Mouse (Mus musculus): Measurements from ENCODE around the gene Meis2.

The Meis2 gene

GRCm38 (mm10) chr2:116049710-116050109, 15.9 kb downstream of the Meis2 start:
- DNase-seq (ENCODE audit: low spot score in 2 of 2): no peak

DNA sequence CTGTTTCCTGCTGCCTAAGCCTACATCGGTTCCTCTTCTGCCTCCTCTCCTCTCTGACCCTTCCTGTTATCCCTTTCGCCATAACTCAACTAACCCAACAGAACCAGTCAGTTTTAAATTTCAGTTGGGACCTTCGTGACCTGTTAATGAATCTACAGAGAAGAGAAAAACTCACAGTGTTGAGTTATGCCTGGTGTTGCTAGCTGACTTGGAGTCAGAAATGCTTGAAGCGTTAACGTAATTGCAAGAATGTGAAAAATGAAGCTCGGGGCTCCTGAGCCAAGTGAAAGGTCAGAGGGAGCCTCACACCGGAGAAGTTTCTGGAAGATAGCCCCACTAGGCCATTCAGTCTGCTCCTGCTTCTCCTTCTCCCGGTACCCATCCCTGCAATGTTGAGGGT, 18.3 kb downstream of the Meis2 start:
- DNase-seq (ENCODE audit: low spot score in 2 of 2): no peak

DNA sequence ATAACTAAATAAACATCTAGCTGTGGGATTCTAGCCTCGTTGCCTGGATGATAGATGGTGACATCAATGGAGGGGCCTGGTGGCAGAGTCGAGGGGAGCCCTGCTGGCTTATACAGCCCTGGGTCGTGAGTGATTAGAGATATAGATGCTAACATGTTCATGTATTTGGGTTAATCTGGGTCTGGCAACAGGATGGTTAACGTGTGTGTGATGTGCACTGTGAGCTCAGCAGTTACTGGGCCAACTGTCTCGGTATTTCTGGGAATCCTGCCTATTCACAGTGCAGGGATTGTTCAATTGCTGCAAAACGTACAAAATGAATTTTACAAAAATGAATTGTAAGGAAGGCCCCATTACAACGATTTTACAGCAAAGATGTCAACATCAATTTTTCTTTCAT, 20.6 kb downstream of the Meis2 start:
- no peak for DNase-seq (ENCODE audit: low spot score in 2 of 2)

GRCm38 (mm10) chr2:116042934-116043698, 22.5 kb downstream of the Meis2 start:
- DNase-seq (ENCODE audit: low spot score in 2 of 2): no peak

DNA sequence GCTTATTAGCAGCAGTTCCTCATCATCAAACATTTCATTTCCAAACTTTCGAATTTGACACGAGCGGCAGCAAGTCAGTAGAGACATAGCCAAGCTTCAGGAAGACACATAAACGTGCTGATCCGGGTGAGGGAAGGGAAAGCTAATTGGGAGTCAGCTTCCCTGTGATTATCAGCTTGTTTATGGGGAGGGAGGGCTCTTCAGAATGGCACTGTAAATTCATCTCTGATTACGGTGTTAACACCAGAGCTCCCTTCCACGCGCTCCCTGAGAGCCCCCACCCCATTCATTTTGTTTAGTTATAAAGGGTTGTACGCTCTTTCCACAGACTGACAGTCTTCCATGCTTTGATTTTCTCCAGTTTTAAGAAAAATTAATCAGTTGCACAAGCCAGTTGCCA, 23.2 kb downstream of the Meis2 start:
- DNase-seq (ENCODE audit: low spot score in 2 of 2): no peak

DNA sequence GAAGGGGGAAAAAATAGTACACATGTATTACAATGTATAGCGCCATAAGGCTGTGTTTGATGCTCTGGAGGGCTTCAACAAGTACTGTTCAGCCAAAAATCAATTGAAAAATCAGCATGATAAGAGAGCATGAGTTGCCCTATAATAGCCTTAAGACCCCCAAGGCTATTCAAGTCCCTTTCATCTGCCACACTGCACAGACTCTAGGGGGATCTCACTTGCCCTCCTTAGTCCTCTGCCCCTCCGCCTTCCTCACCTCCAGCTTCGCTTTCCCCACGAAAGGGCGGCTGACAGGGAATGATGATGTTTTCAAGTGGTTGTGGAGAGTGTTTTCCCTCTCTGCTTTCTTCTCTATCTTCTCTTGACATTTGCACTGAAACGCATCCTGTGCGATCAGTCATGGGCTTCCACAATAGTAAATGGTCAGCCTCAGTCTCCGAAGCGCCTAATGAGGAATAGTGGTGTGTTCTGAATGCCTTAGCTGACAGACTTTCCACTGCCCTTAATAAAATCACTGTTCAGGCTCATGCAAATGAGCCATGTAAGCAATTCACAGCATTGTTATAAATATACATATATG, 23.9 kb downstream of the Meis2 start:
- DNase-seq (ENCODE audit: low spot score in 2 of 2): no peak

DNA sequence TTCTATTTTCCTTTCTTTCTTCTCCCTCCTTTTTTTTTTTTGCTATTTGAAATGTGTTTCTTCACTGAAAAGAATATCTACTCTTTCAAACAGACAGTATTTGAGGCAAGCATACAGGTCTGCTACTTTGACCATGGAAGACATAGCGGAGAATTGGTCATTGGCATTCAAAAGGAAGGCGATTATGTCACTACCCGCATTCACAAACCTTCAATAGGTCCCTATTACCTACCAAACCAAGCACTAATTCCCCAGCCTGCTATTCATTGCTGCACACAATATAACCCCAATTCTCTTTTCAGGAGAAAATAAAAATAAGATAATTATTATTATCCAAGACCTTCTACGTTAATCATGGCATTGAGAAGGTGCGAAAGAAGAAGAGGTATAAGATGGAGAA, 30.3 kb downstream of the Meis2 start:
- DNase-seq (ENCODE audit: low spot score in 2 of 2): no peak

- DNase-seq (ENCODE audit: low spot score in 2 of 2): no peak
Observed at GRCm38 (mm10) chr2:116028127-116028526, 37.5 kb downstream of the Meis2 start.

DNA sequence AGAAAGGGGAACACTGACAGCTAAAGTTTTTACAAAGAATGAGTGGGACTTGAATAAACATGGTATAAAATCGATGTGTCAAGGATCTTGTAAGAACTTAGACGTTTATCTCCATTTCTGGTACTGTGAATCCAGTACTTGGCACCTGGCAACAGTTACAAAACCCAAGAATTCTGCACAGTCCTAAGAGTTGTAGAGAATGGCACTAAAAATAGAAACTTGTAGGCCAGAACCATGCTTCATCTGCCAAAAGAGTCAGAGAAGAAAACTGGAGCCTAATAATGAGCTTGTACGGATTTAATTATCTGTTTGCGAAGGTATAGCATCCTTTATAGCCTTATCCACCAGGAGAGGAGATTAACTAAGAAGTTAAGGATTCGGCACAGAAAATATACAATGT, 42.8 kb downstream of the Meis2 start:
- no peak for DNase-seq (ENCODE audit: low spot score in 2 of 2)

DNA sequence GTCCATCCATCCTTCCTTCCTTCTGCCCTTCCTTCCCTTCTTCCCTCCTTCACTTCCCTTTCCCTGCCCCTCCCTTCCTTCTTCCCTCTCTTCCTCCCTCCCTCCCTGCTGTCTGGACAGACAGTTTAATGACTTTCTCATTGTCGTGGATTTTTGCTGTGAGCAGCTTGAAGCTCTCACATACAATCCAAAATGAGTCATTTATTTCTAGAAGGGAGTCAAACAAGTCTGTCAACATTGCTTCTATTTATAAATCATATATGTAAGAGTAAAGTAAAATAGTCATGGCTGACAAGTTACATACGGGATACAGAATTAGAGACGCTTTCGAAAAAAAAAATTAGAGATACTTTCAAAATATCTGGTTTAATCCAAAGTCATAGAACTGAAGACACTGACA, 43.7 kb downstream of the Meis2 start:
- no peak for DNase-seq (ENCODE audit: low spot score in 2 of 2)

DNA sequence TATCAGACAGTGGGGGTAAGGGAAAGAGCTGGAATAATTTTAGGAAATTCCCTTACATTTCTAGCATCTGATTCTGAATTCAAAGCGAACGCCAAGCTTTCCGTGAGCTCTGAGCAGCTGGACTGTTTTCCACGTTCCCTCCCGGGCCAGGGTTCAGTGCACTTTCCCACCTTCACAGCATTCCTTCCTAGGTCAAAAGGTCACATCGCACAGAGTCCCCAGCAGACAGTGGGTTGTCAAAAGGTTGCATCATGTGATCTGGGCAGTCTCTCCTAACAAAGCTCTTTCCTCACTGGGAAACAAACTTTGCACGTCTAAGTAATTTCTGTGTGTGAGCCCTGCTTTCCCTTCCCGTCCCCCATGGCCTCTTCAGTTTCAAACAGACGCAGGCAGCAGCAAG, 44.6 kb downstream of the Meis2 start:
- no peak for DNase-seq (ENCODE audit: low spot score in 2 of 2)

GRCm38 (mm10) chr2:116020451-116020951, 45.1 kb downstream of the Meis2 start:
- no peak for DNase-seq (ENCODE audit: low spot score in 2 of 2)

GRCm38 (mm10) chr2:116019959-116020358, 45.7 kb downstream of the Meis2 start:
- no peak for DNase-seq (ENCODE audit: low spot score in 2 of 2)

GRCm38 (mm10) chr2:116019466-116019794, 46.2 kb downstream of the Meis2 start:
- DNase-seq (ENCODE audit: low spot score in 2 of 2): no peak

DNA sequence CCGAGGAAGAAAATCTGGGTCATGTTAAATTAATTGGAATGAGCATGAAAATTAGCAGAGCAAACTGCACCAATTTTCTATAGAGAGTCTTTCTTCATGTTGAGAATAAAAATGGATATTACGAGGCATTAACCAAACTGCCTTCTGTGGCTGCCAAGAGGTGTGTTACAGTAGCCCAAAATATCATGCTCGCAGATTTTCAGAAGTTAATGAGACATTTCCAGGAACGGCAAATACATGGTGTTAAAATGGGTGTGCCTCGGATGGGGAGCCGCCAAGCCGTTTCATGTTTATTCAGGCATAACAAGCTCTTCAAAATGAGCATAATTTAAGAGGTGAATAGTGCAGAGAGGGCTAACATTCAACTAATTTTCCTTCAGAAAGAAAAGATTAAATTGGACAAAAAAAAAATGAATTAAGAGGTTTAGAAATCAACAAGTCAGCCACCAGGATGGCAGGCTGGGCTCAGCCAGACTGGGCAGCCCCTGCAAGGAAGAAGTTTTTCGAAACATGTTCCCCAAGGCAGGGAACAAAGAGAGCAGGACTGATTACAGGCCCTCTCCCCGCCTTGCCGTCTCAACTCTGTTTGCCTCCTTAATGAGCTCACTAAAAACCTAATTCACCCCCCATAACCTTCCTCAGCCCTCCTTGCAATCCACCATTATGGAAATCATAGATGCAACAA, 46.7 kb downstream of the Meis2 start:
- no peak for DNase-seq (ENCODE audit: low spot score in 2 of 2)

DNA sequence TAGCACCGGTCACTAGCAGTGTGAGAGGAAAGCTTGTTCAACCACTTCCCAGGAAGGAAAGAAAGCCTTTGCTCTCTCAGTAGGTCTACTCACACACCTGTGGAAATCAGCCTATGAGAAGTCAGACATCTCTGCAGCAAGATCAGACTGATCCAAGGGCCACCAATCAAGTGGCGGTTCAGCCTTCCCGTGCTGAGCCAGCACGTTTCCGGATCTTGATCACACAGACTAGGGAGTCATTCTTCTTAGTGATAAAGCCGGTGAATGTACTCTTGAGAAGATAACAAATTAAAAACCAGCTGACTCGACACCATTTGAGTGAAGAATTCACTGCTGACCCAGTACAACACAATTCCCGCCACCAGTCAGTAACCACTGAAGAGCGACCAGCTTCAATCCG, 50.1 kb downstream of the Meis2 start:
- no peak for DNase-seq (ENCODE audit: low spot score in 2 of 2)

DNA sequence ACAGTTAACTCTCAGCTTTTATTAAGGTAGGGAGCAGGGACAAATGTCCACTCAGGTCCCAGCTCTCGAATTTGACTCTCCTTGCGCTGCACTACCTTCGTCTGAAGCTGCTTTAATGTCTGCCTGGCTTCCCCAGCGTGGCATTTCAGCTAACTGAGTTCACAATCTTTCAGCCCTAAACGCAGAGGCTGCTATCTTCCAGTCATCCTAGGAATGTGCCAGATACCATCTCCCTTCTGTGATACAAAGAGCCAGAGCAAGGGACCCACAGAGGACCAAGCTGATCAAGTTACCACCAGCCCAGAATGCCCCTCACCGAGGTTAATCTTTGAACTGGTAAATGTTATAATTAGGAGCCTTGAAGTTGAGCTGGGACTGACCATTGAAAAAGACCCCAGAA, 55.2 kb downstream of the Meis2 start:
- DNase-seq (ENCODE audit: low spot score in 2 of 2): no peak

DNA sequence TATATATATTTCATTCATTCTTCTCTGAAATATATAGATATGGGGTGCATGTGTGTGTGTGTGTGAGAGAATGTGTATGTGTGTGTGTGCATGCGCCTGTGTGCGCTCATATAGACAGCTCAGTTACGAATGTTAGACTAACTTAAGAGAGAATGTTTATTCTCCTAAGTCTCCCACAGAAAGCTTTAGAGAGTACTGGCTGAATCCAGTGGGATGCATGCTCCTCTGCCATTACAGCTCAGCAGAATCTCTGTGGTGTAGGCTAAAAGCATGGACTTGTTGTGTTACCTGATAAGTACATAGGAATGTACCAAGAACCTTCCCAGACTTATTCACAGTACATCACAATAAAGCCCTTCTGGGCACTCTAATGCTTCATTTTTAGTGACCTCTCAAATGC, 55.6 kb downstream of the Meis2 start:
- no peak for DNase-seq (ENCODE audit: low spot score in 2 of 2)

- DNase-seq (ENCODE audit: low spot score in 2 of 2): no peak
Observed at GRCm38 (mm10) chr2:116009097-116009970, 56.3 kb downstream of the Meis2 start.

- no peak for DNase-seq (ENCODE audit: low spot score in 2 of 2)
Observed at GRCm38 (mm10) chr2:116002354-116002753, 63.3 kb downstream of the Meis2 start.

DNA sequence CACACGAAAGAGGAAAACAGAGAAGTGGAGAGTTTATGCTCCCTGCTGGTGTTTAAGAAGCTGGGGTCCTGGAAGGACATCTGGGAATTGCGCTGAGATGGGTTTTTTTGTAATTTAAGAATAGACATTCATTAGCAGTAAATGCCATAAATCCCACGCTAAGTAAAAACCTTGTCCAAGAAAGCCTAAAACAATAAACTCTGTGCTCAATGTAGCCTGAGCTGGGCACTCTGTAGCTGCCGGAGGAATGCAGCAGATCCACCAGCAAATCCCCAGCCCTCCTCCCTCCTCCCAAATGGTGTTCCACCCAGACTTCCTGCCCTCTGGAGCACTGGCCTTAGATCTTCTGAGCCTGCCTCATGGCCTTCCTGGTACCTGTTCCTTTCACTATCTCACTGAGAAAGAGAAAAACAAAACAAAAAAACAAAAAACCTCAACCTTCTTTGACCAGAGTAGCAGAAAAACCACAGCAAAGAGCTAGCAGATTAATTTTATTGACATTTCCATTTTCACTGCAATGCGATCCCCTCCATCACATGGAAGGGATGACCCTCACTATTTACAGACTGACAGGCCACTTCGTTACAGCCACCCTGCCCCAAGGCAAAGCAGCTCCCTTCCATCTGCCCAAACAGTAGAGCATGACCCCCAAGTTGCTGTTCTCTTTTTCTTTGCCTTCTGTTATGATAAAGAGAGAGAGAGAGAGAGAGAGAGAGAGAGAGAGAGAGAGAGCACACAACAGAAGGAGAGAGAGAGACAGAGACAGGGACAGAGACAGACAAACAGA, 64.1 kb downstream of the Meis2 start:
- no peak for DNase-seq (ENCODE audit: low spot score in 2 of 2)
